Mouse (Mus musculus) midbrain, embryonic 15.5 days (tissue): ENCODE results near the gene Krt2. TPM values are rescaled to one million over a fixed set of nuclear protein-coding genes. Genes with fewer than 3 reads are reported as not detected.

Source experiments
- ATAC-seq: fragments of 200-750 bp; cut with Nextera tagmentation; replicated peaks from 2 replicates; pipeline ENCODE4 v1.8.0; 2017; ENCODE audit warnings: moderate TSS enrichment
- H3K27ac ChIP-seq: fragments of 300-500 bp; sonication (generic); 2 replicates; pipeline ENCODE4 v1.5.1; 2015; ENCODE audit warnings: mild to moderate bottlenecking, inconsistent platforms
- H3K27me3 ChIP-seq: fragments of 300-500 bp; sonication (generic); replicated peaks from 2 replicates; pipeline ENCODE4 v1.6.1; 2015; ENCODE audit warnings: inconsistent platforms
- H3K36me3 ChIP-seq: fragments of 300-500 bp; sonication (generic); replicated peaks from 2 replicates; pipeline ENCODE4 v1.6.1; 2015; ENCODE audit warnings: inconsistent platforms
- H3K4me1 ChIP-seq: fragments of 300-500 bp; sonication (generic); 2 replicates; pipeline ENCODE4 v1.6.1; 2015; ENCODE audit warnings: inconsistent platforms
- H3K4me2 ChIP-seq: fragments of 300-500 bp; sonication (generic); 2 replicates; pipeline ENCODE4 v1.6.1; 2015; ENCODE audit warnings: inconsistent platforms, mild to moderate bottlenecking, moderate library complexity
- H3K4me3 ChIP-seq: fragments of 300-500 bp; sonication (generic); 2 replicates; pipeline ENCODE4 v1.5.1; 2015; ENCODE audit warnings: mild to moderate bottlenecking, inconsistent platforms
- H3K9ac ChIP-seq: fragments of 300-500 bp; sonication (generic); 2 replicates; pipeline ENCODE4 v1.6.1; 2015; ENCODE audit warnings: mild to moderate bottlenecking, inconsistent platforms
- H3K9me3 ChIP-seq: fragments of 300-500 bp; sonication (generic); 2 replicates; pipeline ENCODE4 v1.6.1; 2016; ENCODE audit warnings: inconsistent platforms
- WGBS: fragments of 180-500 bp; shearing (Covaris S2); methylation state at CpG from one replicate; pipeline ENCODE4 v1.1.7; 2015; ENCODE audit warnings: mixed read lengths; 5-methylcytosine and 5-hydroxymethylcytosine counted together
- polyA plus RNA-seq: library from polyadenylated mRNA; unstranded; fragments of >200 nt; fragmentation: Nextera tagmentation; extraction: Ambion mirVana; gene quantifications from 2 replicates; pipeline ENCODE4 v1.2.1, GENCODE M21; 2015

Krt2 gene
- polyA plus RNA-seq, 1 experiment from 2014 or later = not detected

GRCm38 (mm10) chr15:101834784-101835328, 16.9 kb upstream of the Krt2 start:
- H3K27me3 ChIP-seq = no peaks in the 10 kb centered on the region
- H3K4me2 ChIP-seq = no peak overlapping the region
- H3K4me1 ChIP-seq = no peaks in the 10 kb centered on the region
- H3K36me3 ChIP-seq = no peaks in the 10 kb centered on the region
- H3K27ac ChIP-seq = no peak overlapping the region
- 67% methylated on average over 5 of the region's 5 CpGs for WGBS
- no peak overlapping the region for H3K9ac ChIP-seq
- H3K9me3 ChIP-seq = no peaks in the 10 kb centered on the region
- no peak overlapping the region for H3K4me3 ChIP-seq
- ATAC-seq = no peak

- no peak for ATAC-seq
- H3K27ac ChIP-seq = no peak overlapping the region
- no peaks in the 10 kb centered on the region for H3K27me3 ChIP-seq
- no peak overlapping the region for H3K4me2 ChIP-seq
- H3K4me1 ChIP-seq = no peaks in the 10 kb centered on the region
- H3K9ac ChIP-seq = no peak overlapping the region
- no peak overlapping the region for H3K4me3 ChIP-seq
- 62% methylated on average over 6 of the region's 6 CpGs for WGBS
- H3K36me3 ChIP-seq = no peaks in the 10 kb centered on the region
- H3K9me3 ChIP-seq = no peaks in the 10 kb centered on the region
Measured at GRCm38 (mm10) chr15:101833131-101833530, 15.2 kb upstream of the Krt2 start.

GRCm38 (mm10) chr15:101829441-101829840, 11.5 kb upstream of the Krt2 start:
- no peak overlapping the region for H3K27ac ChIP-seq
- no peak overlapping the region for H3K4me2 ChIP-seq
- ATAC-seq = no peak
- no peak overlapping the region for H3K9ac ChIP-seq
- H3K27me3 ChIP-seq = no peaks in the 10 kb centered on the region
- no peaks in the 10 kb centered on the region for H3K4me1 ChIP-seq
- no peaks in the 10 kb centered on the region for H3K9me3 ChIP-seq
- no peak overlapping the region for H3K4me3 ChIP-seq
- no peaks in the 10 kb centered on the region for H3K36me3 ChIP-seq
- WGBS = 72% methylated on average over 5 of the region's 5 CpGs

- no peak overlapping the region for H3K4me2 ChIP-seq
- no peak overlapping the region for H3K4me3 ChIP-seq
- H3K36me3 ChIP-seq = no peaks in the 10 kb centered on the region
- no peaks in the 10 kb centered on the region for H3K9me3 ChIP-seq
- no peaks in the 10 kb centered on the region for H3K4me1 ChIP-seq
- WGBS = 28% methylated on average over 3 of the region's 3 CpGs
- no peak overlapping the region for H3K9ac ChIP-seq
- no peaks in the 10 kb centered on the region for H3K27me3 ChIP-seq
- ATAC-seq = no peak
- H3K27ac ChIP-seq = no peak overlapping the region
Measured at GRCm38 (mm10) chr15:101821786-101822185, 3.8 kb upstream of the Krt2 start.

- peak; percentile 42; the same call in 1 of the 2 replicates for ATAC-seq
- Histone ChIP-seq H3K9me3 (no peaks in the 10 kb centered on the region), H3K36me3 (no peaks in the 10 kb centered on the region), H3K4me1 (peaks cover 17% of the 10 kb centered on the region), H3K4me3 (no peak overlapping the region), H3K4me2 (no peak overlapping the region), H3K27ac (peak overlapping the region; percentile 50; the same call in 1 of the 2 replicates), H3K27me3 (no peaks in the 10 kb centered on the region), H3K9ac (no peak overlapping the region)
- WGBS = 61% methylated on average over 11 of the region's 11 CpGs
Measured at GRCm38 (mm10) chr15:101803052-101803822, 14.7 kb downstream of the Krt2 start.

GRCm38 (mm10) chr15:101802296-101802835, 15.6 kb downstream of the Krt2 start, which contains the start of gene Krt73:
Gene Krt73 (minus strand): TSS chr15:101802346.
- Histone ChIP-seq H3K27me3 (no peaks in the 10 kb centered on the region), H3K9ac (no peak within 1 kb of the TSS), H3K36me3 (no peaks in the 10 kb centered on the region), H3K4me2 (no peak within 1 kb of the TSS), H3K4me1 (peaks cover 17% of the 10 kb centered on the region), H3K27ac (peak within 1 kb of the TSS; percentile 50; the same call in 1 of the 2 replicates), H3K9me3 (no peaks in the 10 kb centered on the region), H3K4me3 (no peak within 1 kb of the TSS)
- ATAC-seq = no peak
- WGBS = 54% methylated on average over 6 of the region's 6 CpGs

GRCm38 (mm10) chr15:101790867-101791266, 27.1 kb downstream of the Krt2 start:
- H3K4me1 ChIP-seq = peaks cover 18% of the 10 kb centered on the region
- no peak overlapping the region for H3K4me3 ChIP-seq
- H3K4me2 ChIP-seq = no peak overlapping the region
- peak overlapping the region; percentile 30; the same call in 1 of the 2 replicates for H3K27ac ChIP-seq
- H3K9me3 ChIP-seq = no peaks in the 10 kb centered on the region
- no peak overlapping the region for H3K9ac ChIP-seq
- no peaks in the 10 kb centered on the region for H3K36me3 ChIP-seq
- ATAC-seq = 0 out of 2 replicates have a peak, but pooled peaks have one; percentile 50
- WGBS = 19% methylated on average over 3 of the region's 3 CpGs
- no peaks in the 10 kb centered on the region for H3K27me3 ChIP-seq

GRCm38 (mm10) chr15:101786360-101786759, 31.6 kb downstream of the Krt2 start, which contains the start of gene Krt72:
Gene Krt72 (minus strand): TSS chr15:101786460.
- Histone ChIP-seq H3K9me3 (no peaks in the 10 kb centered on the region), H3K9ac (no peak within 1 kb of the TSS), H3K4me2 (no peak within 1 kb of the TSS), H3K4me1 (peaks cover 17% of the 10 kb centered on the region), H3K27ac (no peak within 1 kb of the TSS), H3K27me3 (no peaks in the 10 kb centered on the region), H3K36me3 (no peaks in the 10 kb centered on the region), H3K4me3 (no peak within 1 kb of the TSS)
- WGBS = 91% methylated on average over 18 of the region's 18 CpGs
- ATAC-seq = no peak

- no peaks in the 10 kb centered on the region for H3K9me3 ChIP-seq
- WGBS = 84% methylated on average over 10 of the region's 10 CpGs
- ATAC-seq = no peak
Measured at GRCm38 (mm10) chr15:101773420-101773819, 44.5 kb downstream of the Krt2 start.

GRCm38 (mm10) chr15:101772711-101773081, 45.3 kb downstream of the Krt2 start:
- no peak overlapping the region for H3K9ac ChIP-seq
- WGBS = 8% methylated on average over 5 of the region's 5 CpGs

More at GRCm38 (mm10) chr15:101773420-101773819, 44.5 kb downstream of the Krt2 start:
- no peak overlapping the region for H3K9ac ChIP-seq
- H3K27me3 ChIP-seq = no peaks in the 10 kb centered on the region
- H3K36me3 ChIP-seq = no peaks in the 10 kb centered on the region
- no peak overlapping the region for H3K4me3 ChIP-seq
- H3K27ac ChIP-seq = no peak overlapping the region
- H3K4me2 ChIP-seq = no peak overlapping the region
- H3K4me1 ChIP-seq = no peaks in the 10 kb centered on the region

GRCm38 (mm10) chr15:101772080-101772710, 45.8 kb downstream of the Krt2 start:
- WGBS = 76% methylated on average over 5 of the region's 5 CpGs
- Histone ChIP-seq H3K9ac (no peak overlapping the region), H3K36me3 (no peaks in the 10 kb centered on the region), H3K27me3 (no peaks in the 10 kb centered on the region), H3K9me3 (no peaks in the 10 kb centered on the region), H3K4me2 (no peak overlapping the region), H3K4me3 (no peak overlapping the region), H3K4me1 (no peaks in the 10 kb centered on the region), H3K27ac (no peak overlapping the region)
- peak; percentile 24; the same call in 1 of the 2 replicates for ATAC-seq

More at GRCm38 (mm10) chr15:101772711-101773081, 45.3 kb downstream of the Krt2 start:
- Histone ChIP-seq H3K9me3 (no peaks in the 10 kb centered on the region), H3K36me3 (no peaks in the 10 kb centered on the region), H3K27me3 (no peaks in the 10 kb centered on the region), H3K4me2 (no peak overlapping the region), H3K27ac (no peak overlapping the region), H3K4me3 (no peak overlapping the region), H3K4me1 (no peaks in the 10 kb centered on the region)
- ATAC-seq = peak; percentile 77

GRCm38 (mm10) chr15:101770226-101770625, 47.7 kb downstream of the Krt2 start:
- Histone ChIP-seq H3K4me2 (no peak overlapping the region), H3K4me1 (no peaks in the 10 kb centered on the region), H3K4me3 (no peak overlapping the region), H3K36me3 (no peaks in the 10 kb centered on the region), H3K27ac (no peak overlapping the region), H3K9ac (no peak overlapping the region), H3K27me3 (no peaks in the 10 kb centered on the region), H3K9me3 (no peaks in the 10 kb centered on the region)
- no peak for ATAC-seq
- WGBS = 46% methylated on average over 8 of the region's 8 CpGs
